Mouse (Mus musculus) midbrain, embryonic 11.5 days (tissue): ENCODE measurements at regions not wholly inside any gene's neighbourhood (a gene's known extent, or its start where the extent isn't known, plus 50 kb on each side); places are given as distances from the start of the nearest gene placed in this dataset.

Experiments
- ATAC-seq: fragments of 200-750 bp; cut with Nextera tagmentation; 2 replicates; pipeline ENCODE4 v1.8.0; 2017; ENCODE audit warnings: moderate TSS enrichment, moderate library complexity; ENCODE audit not compliant: low FRiP score
- DNase-seq: peaks from one replicate; pipeline ENCODE4 v3.0.0; 2015; ENCODE audit warnings: low spot score; ENCODE audit errors: missing footprints
- H3K27ac ChIP-seq: fragments of 300-500 bp; sonication (generic); 2 replicates; pipeline ENCODE4 v1.5.1; 2014; ENCODE audit warnings: low read depth, low read length
- H3K27me3 ChIP-seq: fragments of 300-500 bp; sonication (generic); 2 replicates; pipeline ENCODE4 v1.6.1; 2014; ENCODE audit warnings: mild to moderate bottlenecking, low read length, moderate library complexity, mixed read lengths; ENCODE audit not compliant: control insufficient read depth, insufficient read depth
- H3K36me3 ChIP-seq: fragments of 300-500 bp; sonication (generic); 2 replicates; pipeline ENCODE4 v1.6.1; 2014; ENCODE audit warnings: mild to moderate bottlenecking, low read length, moderate library complexity, mixed read lengths; ENCODE audit not compliant: control insufficient read depth, insufficient read depth
- H3K4me1 ChIP-seq: fragments of 300-500 bp; sonication (generic); 2 replicates; pipeline ENCODE4 v1.6.1; 2014; ENCODE audit warnings: low read length; ENCODE audit not compliant: control insufficient read depth, insufficient read depth
- H3K4me2 ChIP-seq: fragments of 300-500 bp; sonication (generic); 2 replicates; pipeline ENCODE4 v1.6.1; 2014; ENCODE audit warnings: mild to moderate bottlenecking, moderate library complexity
- H3K4me3 ChIP-seq: fragments of 300-500 bp; sonication (generic); 2 replicates; pipeline ENCODE4 v1.5.1; 2014; ENCODE audit warnings: low read depth, low read length
- H3K9ac ChIP-seq: fragments of 300-500 bp; sonication (generic); 2 replicates; pipeline ENCODE4 v1.6.1; 2014; ENCODE audit warnings: low read length
- H3K9me3 ChIP-seq: fragments of 300-500 bp; sonication (generic); 2 replicates; pipeline ENCODE4 v1.6.1; 2016; ENCODE audit warnings: low read length; ENCODE audit not compliant: control insufficient read depth
- WGBS: fragments of 180-500 bp; shearing (Covaris S2); extraction: QIAGEN DNeasy Blood & Tissue Kit; methylation state at CpG from one replicate; pipeline ENCODE4 v1.1.7; 2014; 5-methylcytosine and 5-hydroxymethylcytosine counted together

DNA sequence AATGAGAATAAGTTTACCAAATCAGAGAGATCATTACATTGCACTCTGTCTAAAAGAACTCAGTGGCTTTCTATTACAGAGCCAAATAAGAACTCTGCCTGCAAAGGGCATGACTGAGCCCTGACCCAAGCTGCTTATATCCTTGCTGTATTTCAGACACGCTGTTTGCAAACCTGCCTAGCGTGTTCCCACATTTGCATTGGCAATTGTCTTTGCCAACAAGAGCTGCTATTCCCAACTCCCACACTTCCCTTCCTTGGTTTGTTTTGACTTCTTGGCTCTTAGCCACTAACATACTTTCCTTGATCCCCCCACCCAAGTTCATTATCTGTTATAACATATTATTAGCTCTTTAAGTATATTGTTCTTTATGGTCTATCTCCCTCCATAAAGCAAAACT lies 791.1 kb upstream of the A1bg start:
- Histone ChIP-seq H3K9me3 (no peaks in the 10 kb centered on the region), H3K36me3 (no peaks in the 10 kb centered on the region), H3K4me3 (no peak overlapping the region), H3K9ac (no peak overlapping the region), H3K27ac (no peak overlapping the region), H3K27me3 (no peaks in the 10 kb centered on the region), H3K4me2 (no peak overlapping the region), H3K4me1 (no peaks in the 10 kb centered on the region)
- WGBS = 82% methylated on average over 2 of the region's 2 CpGs
- ATAC-seq = no peak
- DNase-seq = no peak

DNA sequence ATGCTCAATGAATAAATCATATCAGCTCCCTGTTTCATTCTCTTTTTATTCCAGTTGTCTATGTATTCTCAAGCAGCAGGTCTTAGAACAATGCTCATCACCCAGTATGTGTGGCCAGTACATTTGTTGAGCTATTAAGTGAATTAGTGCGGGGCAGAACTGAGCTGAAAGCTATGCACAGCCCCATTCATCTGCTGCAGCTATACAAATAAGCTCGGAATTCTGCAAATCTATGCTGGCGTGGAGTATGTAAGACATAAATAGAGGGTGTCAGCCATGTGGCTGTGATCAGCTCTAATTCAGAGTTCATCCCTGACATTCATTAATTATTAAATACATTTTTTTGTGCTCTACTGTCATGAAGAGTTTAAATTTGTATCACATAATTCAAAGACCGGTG lies 786.1 kb upstream of the A1bg start:
- WGBS = 80% methylated on average over 4 of the region's 4 CpGs
- no peaks in the 10 kb centered on the region for H3K4me1 ChIP-seq
- no peaks in the 10 kb centered on the region for H3K27me3 ChIP-seq
- no peak for ATAC-seq
- H3K36me3 ChIP-seq = no peaks in the 10 kb centered on the region
- no peak overlapping the region for H3K27ac ChIP-seq
- no peak overlapping the region for H3K9ac ChIP-seq
- no peak overlapping the region for H3K4me3 ChIP-seq
- H3K9me3 ChIP-seq = no peaks in the 10 kb centered on the region
- DNase-seq = no peak
- H3K4me2 ChIP-seq = no peak overlapping the region

DNA sequence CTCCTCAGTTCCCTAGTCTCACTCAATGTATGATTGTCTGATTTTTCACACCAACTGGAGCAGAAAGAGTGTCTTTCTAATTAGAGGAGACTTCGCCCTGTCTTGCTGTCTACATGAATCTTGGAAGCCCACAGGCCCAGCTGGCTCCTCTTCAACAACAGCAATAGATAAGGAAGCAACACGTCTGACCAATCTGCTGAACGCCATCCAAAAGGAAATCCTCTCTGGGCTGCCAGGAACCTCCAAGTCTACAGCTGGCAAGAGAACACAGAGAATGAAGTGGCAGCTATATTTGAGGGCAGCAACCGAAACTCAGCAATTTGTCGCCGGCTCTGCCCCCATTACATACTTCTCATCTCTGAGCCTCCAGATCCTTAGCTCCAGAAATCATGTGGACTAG lies 785.1 kb upstream of the A1bg start:
- no peak overlapping the region for H3K4me3 ChIP-seq
- no peak for DNase-seq
- H3K4me1 ChIP-seq = no peaks in the 10 kb centered on the region
- H3K9me3 ChIP-seq = no peaks in the 10 kb centered on the region
- WGBS = 81% methylated on average over 6 of the region's 6 CpGs
- no peak overlapping the region for H3K4me2 ChIP-seq
- no peak for ATAC-seq
- H3K27me3 ChIP-seq = no peaks in the 10 kb centered on the region
- no peaks in the 10 kb centered on the region for H3K36me3 ChIP-seq
- no peak overlapping the region for H3K27ac ChIP-seq
- no peak overlapping the region for H3K9ac ChIP-seq

DNA sequence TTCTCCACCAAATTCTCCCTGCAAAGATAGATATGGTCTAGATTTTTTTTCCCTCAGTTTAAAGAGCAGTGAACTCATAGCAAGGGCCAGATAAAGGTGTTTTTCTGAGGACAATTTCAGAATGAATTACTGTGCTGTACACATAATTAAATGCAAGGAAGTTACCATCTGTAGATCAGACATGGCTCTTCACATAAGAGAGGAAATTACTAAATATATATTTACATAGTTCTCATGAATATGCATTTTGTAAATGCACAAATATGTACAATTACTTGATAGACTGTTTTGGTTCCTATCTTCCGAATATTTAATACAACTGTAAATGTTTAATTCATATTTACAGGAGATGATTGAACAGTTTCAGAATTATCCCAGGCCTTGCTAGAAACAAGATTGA lies 769.9 kb upstream of the A1bg start:
- Histone ChIP-seq H3K4me2 (no peak overlapping the region), H3K9ac (no peak overlapping the region), H3K4me3 (no peak overlapping the region), H3K36me3 (no peaks in the 10 kb centered on the region), H3K4me1 (no peaks in the 10 kb centered on the region), H3K27me3 (no peaks in the 10 kb centered on the region), H3K9me3 (no peaks in the 10 kb centered on the region), H3K27ac (no peak overlapping the region)
- ATAC-seq (no peak), DNase-seq (no peak)
- WGBS = 90% methylated on average over 1 of the region's 1 CpGs

DNA sequence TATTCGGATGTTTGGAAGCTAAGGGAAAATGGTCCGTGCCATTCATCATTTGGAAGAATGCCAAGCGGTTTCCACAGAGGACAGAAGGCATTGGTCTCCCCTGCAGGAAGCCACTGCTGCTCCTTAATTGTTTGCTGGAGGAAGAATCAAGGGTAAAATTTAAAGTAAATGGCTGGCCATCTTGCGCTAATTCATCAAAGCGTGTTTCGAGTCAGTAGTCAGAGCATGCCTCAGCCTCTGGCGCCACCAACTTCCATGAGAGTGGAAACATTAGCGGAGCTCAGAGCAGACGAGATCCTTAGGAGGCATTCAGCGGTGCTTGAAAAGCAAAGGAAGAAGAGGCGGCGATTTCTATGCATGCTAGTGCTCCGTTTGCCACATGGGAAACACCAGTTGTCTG lies 767.6 kb upstream of the A1bg start:
- Histone ChIP-seq H3K4me2 (no peak overlapping the region), H3K27ac (no peak overlapping the region), H3K9ac (no peak overlapping the region), H3K36me3 (no peaks in the 10 kb centered on the region), H3K9me3 (no peaks in the 10 kb centered on the region), H3K27me3 (no peaks in the 10 kb centered on the region), H3K4me3 (no peak overlapping the region), H3K4me1 (no peaks in the 10 kb centered on the region)
- WGBS = 88% methylated on average over 13 of the region's 13 CpGs
- DNase-seq (no peak), ATAC-seq (no peak)

DNA sequence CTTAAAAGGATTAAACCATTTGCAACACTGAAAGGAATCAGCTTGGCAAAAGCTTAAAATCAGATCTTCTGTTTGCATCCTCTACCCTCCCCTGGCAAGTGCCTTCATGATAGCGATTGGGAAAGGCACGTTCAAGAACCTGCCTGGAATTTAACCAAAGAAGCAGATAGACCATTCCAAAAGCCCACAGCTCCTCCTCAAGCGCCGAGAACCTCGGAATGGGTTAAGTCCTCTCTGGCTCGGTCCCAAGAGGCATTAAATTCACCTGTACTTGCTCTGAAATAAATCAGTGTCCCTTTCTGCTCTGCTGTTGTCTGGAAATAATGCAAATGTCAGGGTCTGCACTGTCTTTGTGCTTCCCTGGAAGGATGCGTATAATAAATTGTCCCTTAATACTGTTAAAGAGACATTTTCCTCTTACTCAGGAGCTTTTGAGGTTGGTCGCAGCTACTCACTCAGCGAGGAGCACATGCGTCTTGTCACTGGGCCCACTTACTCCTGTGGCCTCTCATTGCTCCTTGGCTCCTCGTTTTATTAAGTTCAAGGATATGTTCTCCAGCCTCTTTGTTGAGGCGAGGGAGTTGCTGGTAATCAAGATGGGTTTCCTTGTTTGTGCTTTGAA lies 767.1 kb upstream of the A1bg start:
- Histone ChIP-seq H3K4me3 (no peak overlapping the region), H3K9ac (no peak overlapping the region), H3K9me3 (no peaks in the 10 kb centered on the region), H3K4me2 (no peak overlapping the region), H3K4me1 (no peaks in the 10 kb centered on the region), H3K36me3 (no peaks in the 10 kb centered on the region), H3K27me3 (no peaks in the 10 kb centered on the region), H3K27ac (no peak overlapping the region)
- ATAC-seq (no peak), DNase-seq (no peak)
- 81% methylated on average over 12 of the region's 12 CpGs for WGBS

DNA sequence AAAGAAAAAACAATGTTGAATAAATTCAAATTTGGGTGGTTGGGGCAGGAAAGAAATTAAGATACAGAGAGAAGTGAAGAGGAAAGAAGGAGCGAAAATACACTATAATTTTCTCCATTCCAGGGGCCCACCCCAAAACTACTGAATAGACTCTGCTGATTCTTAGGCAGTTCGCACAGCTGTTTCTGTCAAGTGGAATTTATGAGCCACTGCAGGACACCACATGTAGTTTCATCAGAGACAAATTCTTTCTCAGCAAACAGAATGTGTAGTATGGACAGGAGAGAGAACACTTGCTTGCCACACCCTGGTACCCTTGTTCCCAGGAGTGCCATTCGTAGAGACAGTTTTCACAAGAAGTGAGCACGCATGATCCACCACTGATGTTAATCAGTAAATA lies 760.2 kb upstream of the A1bg start:
- DNase-seq = no peak
- Histone ChIP-seq H3K27ac (no peak overlapping the region), H3K4me1 (no peaks in the 10 kb centered on the region), H3K4me3 (no peak overlapping the region), H3K36me3 (no peaks in the 10 kb centered on the region), H3K27me3 (no peaks in the 10 kb centered on the region), H3K9ac (no peak overlapping the region), H3K4me2 (no peak overlapping the region), H3K9me3 (no peaks in the 10 kb centered on the region)
- ATAC-seq = no peak
- 93% methylated on average over 4 of the region's 4 CpGs for WGBS

DNA sequence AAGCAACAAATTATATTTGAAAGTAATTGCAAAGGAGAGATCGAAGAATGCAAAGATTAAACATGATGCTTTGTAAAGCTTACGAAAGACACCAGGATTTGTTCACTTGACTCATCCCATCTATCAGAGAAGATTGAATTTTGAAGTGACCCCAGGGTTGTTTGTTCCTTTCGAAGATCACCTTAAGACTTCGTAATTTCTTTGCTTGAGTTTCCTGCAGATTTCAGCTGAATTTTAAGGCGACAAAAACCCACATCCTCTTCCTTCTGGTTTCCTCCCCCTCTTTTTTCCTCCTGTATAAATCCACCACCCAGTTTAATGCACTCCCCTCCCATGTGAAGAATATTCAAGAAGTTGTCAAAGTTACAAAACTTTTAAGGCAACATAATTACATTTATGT lies 747.7 kb upstream of the A1bg start:
- H3K27me3 ChIP-seq = no peaks in the 10 kb centered on the region
- H3K4me1 ChIP-seq = no peaks in the 10 kb centered on the region
- H3K4me2 ChIP-seq = no peak overlapping the region
- no peak overlapping the region for H3K9ac ChIP-seq
- H3K9me3 ChIP-seq = no peaks in the 10 kb centered on the region
- H3K36me3 ChIP-seq = no peaks in the 10 kb centered on the region
- DNase-seq = no peak
- H3K4me3 ChIP-seq = no peak overlapping the region
- WGBS = 87% methylated on average over 5 of the region's 5 CpGs
- H3K27ac ChIP-seq = no peak overlapping the region
- no peak for ATAC-seq

DNA sequence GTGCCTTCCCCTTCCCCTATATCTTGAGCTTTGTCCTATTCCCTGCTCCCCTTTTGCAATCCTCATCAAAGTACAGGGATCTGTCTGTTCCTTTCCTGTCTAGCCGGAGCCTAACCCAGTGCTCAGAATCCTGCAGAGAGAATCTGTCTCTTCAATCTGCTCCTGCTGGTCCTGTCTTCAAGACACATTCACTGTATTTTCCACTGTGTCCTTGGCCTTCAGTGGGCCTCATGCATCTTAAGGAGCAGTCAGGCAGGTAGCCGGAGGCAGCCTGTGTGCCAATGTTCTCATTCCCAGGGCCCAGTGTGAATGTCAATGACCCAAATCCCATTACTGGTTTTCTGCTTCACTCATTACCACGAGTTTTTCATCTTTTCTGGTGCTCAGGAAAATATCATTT lies 737.8 kb upstream of the A1bg start:
- no peaks in the 10 kb centered on the region for H3K9me3 ChIP-seq
- no peak for DNase-seq
- no peak overlapping the region for H3K27ac ChIP-seq
- 62% methylated on average over 3 of the region's 3 CpGs for WGBS
- H3K4me3 ChIP-seq = no peak overlapping the region
- no peaks in the 10 kb centered on the region for H3K27me3 ChIP-seq
- H3K36me3 ChIP-seq = no peaks in the 10 kb centered on the region
- no peak overlapping the region for H3K9ac ChIP-seq
- H3K4me1 ChIP-seq = no peaks in the 10 kb centered on the region
- ATAC-seq = no peak
- H3K4me2 ChIP-seq = no peak overlapping the region

DNA sequence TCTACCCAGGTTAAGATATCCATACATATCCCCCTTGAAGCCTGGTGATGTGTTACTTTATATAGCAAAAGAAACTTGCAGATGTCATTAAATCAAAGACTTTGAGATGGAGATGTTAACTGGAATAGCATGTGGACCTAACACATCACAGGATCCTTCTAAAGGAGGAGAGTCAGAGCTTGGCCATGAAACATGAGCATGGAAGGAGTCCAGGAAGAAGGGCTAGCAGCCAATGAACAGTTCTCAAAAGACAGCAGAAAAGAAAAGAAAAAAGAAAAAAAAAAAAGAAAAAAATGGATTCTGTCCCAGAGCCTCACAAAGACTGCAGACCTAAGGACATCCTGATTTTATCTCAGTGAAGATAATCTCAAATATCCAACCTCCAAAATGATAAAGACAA lies 734.1 kb upstream of the A1bg start:
- no peak for DNase-seq

More for the DNA sequence above, 734.1 kb upstream of the A1bg start:
- H3K9ac ChIP-seq = no peak overlapping the region
- H3K27ac ChIP-seq = no peak overlapping the region
- no peak overlapping the region for H3K4me2 ChIP-seq
- H3K27me3 ChIP-seq = no peaks in the 10 kb centered on the region
- H3K4me1 ChIP-seq = no peaks in the 10 kb centered on the region
- ATAC-seq = no peak
- H3K36me3 ChIP-seq = no peaks in the 10 kb centered on the region
- no peaks in the 10 kb centered on the region for H3K9me3 ChIP-seq
- H3K4me3 ChIP-seq = no peak overlapping the region
